Mouse (Mus musculus) lung, postnatal 0 days (tissue): ENCODE measurements around the gene Rwdd2a.

Experiments used
- CTCF ChIP-seq: IDR thresholded peaks from 2 replicates; pipeline ENCODE4 v1.5.1; 2016; ENCODE audit warnings: antibody characterized with exemption, mild to moderate bottlenecking
- EP300 ChIP-seq: IDR thresholded peaks from 2 replicates; pipeline ENCODE4 v1.6.1; 2016; ENCODE audit warnings: antibody characterized with exemption, mild to moderate bottlenecking, control low read depth

DNA sequence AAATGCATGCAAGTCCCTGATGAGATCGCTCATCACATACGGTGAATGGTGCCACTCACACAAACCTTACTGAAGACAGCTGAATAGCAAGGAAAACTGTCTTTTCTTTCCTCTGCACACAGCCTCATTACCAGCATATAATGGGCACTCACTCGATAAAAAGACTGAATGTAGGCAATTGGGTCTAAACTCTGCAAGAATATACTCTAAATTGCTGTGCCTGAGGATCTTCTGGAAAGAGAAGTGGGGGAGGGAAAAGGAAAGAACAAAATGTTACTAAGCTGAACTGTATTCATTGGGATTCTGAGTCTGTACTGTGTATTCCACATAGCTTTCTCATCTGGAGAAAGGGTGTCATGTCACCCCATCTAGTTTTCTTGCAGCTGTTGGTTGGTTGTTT, 28.3 kb upstream of the Rwdd2a start:
- TF ChIP-seq EP300 (no peak), CTCF (no peak)
